Mouse (Mus musculus): ENCODE results near the gene Srpk2. TPM values are rescaled to one million over a fixed set of nuclear protein-coding genes. Genes with fewer than 3 reads are reported as not detected.
"Not testable (repeated sequence)": the region's sequence is repeated elsewhere in the genome, so short reads cannot be mapped to it uniquely, and the experiment has no call there.

Gene Srpk2
- total RNA-seq (2017), result 26.5 to 58.8 TPM (median 33.6 TPM) in 3 replicates

- ATAC-seq (replicated peaks; ENCODE audit: insufficient number of reproducible peaks, low FRiP score, low TSS enrichment, poor library complexity, severe bottlenecking), result no peak
Measured at GRCm38 (mm10) chr5:23684517-23684916, at the start of gene Srpk2. Srpk2 (minus strand) TSS chr5:23684617.

- peak; percentile 73 for ATAC-seq (replicated peaks; ENCODE audit: insufficient number of reproducible peaks, low FRiP score, low TSS enrichment, poor library complexity, severe bottlenecking)
Measured at GRCm38 (mm10) chr5:23721956-23722355, 37.5 kb upstream of the Srpk2 start.

GRCm38 (mm10) chr5:23718881-23719328 is 34.5 kb upstream of the Srpk2 start:
- peak; percentile 72 for ATAC-seq (replicated peaks; ENCODE audit: insufficient number of reproducible peaks, low FRiP score, low TSS enrichment, poor library complexity, severe bottlenecking)

GRCm38 (mm10) chr5:23718182-23718534 is 33.7 kb upstream of the Srpk2 start:
- ATAC-seq (replicated peaks; ENCODE audit: insufficient number of reproducible peaks, low FRiP score, low TSS enrichment, poor library complexity, severe bottlenecking), result no peak

GRCm38 (mm10) chr5:23717469-23718181 is 33.2 kb upstream of the Srpk2 start:
- no peak for ATAC-seq (replicated peaks; ENCODE audit: insufficient number of reproducible peaks, low FRiP score, low TSS enrichment, poor library complexity, severe bottlenecking)

- no peak for ATAC-seq (replicated peaks; ENCODE audit: insufficient number of reproducible peaks, low FRiP score, low TSS enrichment, poor library complexity, severe bottlenecking)
Measured at GRCm38 (mm10) chr5:23713401-23714335, 29.3 kb upstream of the Srpk2 start.

GRCm38 (mm10) chr5:23712130-23713001 is 27.9 kb upstream of the Srpk2 start:
- ATAC-seq (replicated peaks; ENCODE audit: insufficient number of reproducible peaks, low FRiP score, low TSS enrichment, poor library complexity, severe bottlenecking), result peak; percentile 97

GRCm38 (mm10) chr5:23711671-23712129 is 27.3 kb upstream of the Srpk2 start:
- ATAC-seq (replicated peaks; ENCODE audit: insufficient number of reproducible peaks, low FRiP score, low TSS enrichment, poor library complexity, severe bottlenecking), result not testable (repeated sequence)

- no peak for ATAC-seq (replicated peaks; ENCODE audit: insufficient number of reproducible peaks, low FRiP score, low TSS enrichment, poor library complexity, severe bottlenecking)
Measured at GRCm38 (mm10) chr5:23711244-23711643, 26.8 kb upstream of the Srpk2 start.

- ATAC-seq (replicated peaks; ENCODE audit: insufficient number of reproducible peaks, low FRiP score, low TSS enrichment, poor library complexity, severe bottlenecking), result no peak
Measured at GRCm38 (mm10) chr5:23709661-23710060, 25.2 kb upstream of the Srpk2 start.

GRCm38 (mm10) chr5:23706601-23707597 is 22.5 kb upstream of the Srpk2 start:
- not testable (repeated sequence) for ATAC-seq (replicated peaks; ENCODE audit: insufficient number of reproducible peaks, low FRiP score, low TSS enrichment, poor library complexity, severe bottlenecking)

GRCm38 (mm10) chr5:23697457-23697856 is 13.0 kb upstream of the Srpk2 start:
- ATAC-seq (replicated peaks; ENCODE audit: insufficient number of reproducible peaks, low FRiP score, low TSS enrichment, poor library complexity, severe bottlenecking), result no peak

- ATAC-seq (replicated peaks; ENCODE audit: insufficient number of reproducible peaks, low FRiP score, low TSS enrichment, poor library complexity, severe bottlenecking), result no peak
Measured at GRCm38 (mm10) chr5:23683431-23683830, 986 bp downstream of the Srpk2 start.

- no peak for ATAC-seq (replicated peaks; ENCODE audit: insufficient number of reproducible peaks, low FRiP score, low TSS enrichment, poor library complexity, severe bottlenecking)
Measured at GRCm38 (mm10) chr5:23679006-23679405, 5.4 kb downstream of the Srpk2 start.

GRCm38 (mm10) chr5:23677883-23678282 is 6.5 kb downstream of the Srpk2 start:
- no peak for ATAC-seq (replicated peaks; ENCODE audit: insufficient number of reproducible peaks, low FRiP score, low TSS enrichment, poor library complexity, severe bottlenecking)

GRCm38 (mm10) chr5:23677072-23677453 is 7.4 kb downstream of the Srpk2 start:
- ATAC-seq (replicated peaks; ENCODE audit: insufficient number of reproducible peaks, low FRiP score, low TSS enrichment, poor library complexity, severe bottlenecking), result no peak

- no peak for ATAC-seq (replicated peaks; ENCODE audit: insufficient number of reproducible peaks, low FRiP score, low TSS enrichment, poor library complexity, severe bottlenecking)
Measured at GRCm38 (mm10) chr5:23676156-23677071, 8.0 kb downstream of the Srpk2 start.

Data from monocyte, adult 5-6 weeks (primary cell).